Comparison of ENCODE assay signal across 30 mouse cellular contexts in genomic region chr7:100906029-100906789, GRCm38 (mm10). TPM values are rescaled to one million over a fixed set of nuclear protein-coding genes. Genes with fewer than 3 reads are reported as not detected.
A peak's percentile ranks its signal among the peaks of the same experiment; 100 is the strongest.
DNase-seq lines count a peak whose midpoint lies in the region; ATAC-seq and TF ChIP-seq lines count a peak whose summit lies in the region.
"Had no signal": no experiment of that assay in that cellular context is flagged by ENCODE, and none has a peak within 500 bp of the region (broad histone marks: within the 10 kb centered on the region; RNA-seq: fewer than 3 reads in every experiment).

No protein-coding gene starts in this region.

- H3K9me3 ChIP-seq in lung, embryonic 14.5 days (ENCODE audit: low read depth, low read length) = no peaks in the 10 kb centered on the region
- H3K9me3 ChIP-seq in stomach, postnatal 0 days (ENCODE audit: control insufficient read depth, low read length) = no peaks in the 10 kb centered on the region
- H3K9me3 ChIP-seq: embryonic facial prominence, embryonic 10.5 days; embryonic facial prominence, embryonic 13.5 days; forebrain, embryonic 10.5 days; forebrain, embryonic 13.5 days; G1E; heart, embryonic 10.5 days; heart, embryonic 13.5 days had no signal

- no peak for ATAC-seq in lung, embryonic 14.5 days (ENCODE audit: insufficient read depth)
- no peak for ATAC-seq in stomach, postnatal 0 days (ENCODE audit: low FRiP score, low TSS enrichment)
- ATAC-seq: hindbrain, postnatal 0 days; inflammation-experienced regulatory T-cells, adult 6 months; Patski had no signal

- no peak for TF ChIP-seq CTCF in lung, embryonic 14.5 days (IDR thresholded peaks at IDR 0.05; ENCODE audit: low read depth)
- no peak for TF ChIP-seq CTCF in stomach, postnatal 0 days (IDR thresholded peaks at IDR 0.05; ENCODE audit: low read depth)

- H3K4me1 ChIP-seq in lung, embryonic 14.5 days (ENCODE audit: insufficient read depth) = peaks cover 16% of the 10 kb centered on the region
- no peaks in the 10 kb centered on the region; the same call in 1 of the 2 replicates for H3K4me1 ChIP-seq in stomach, postnatal 0 days (replicated peaks; ENCODE audit: control insufficient read depth, insufficient read depth)

- peak overlapping the region; percentile 27 for H3K27ac ChIP-seq in lung, embryonic 14.5 days (ENCODE audit: low read depth)
- H3K27ac ChIP-seq in stomach, postnatal 0 days (replicated peaks) = no peak overlapping the region
- H3K27ac ChIP-seq: embryonic facial prominence, embryonic 10.5 days; embryonic facial prominence, embryonic 13.5 days; forebrain, embryonic 10.5 days; forebrain, embryonic 13.5 days; heart, adult 2 months; heart, embryonic 10.5 days; heart, embryonic 13.5 days; hindbrain, embryonic 14.5 days; hindbrain, postnatal 0 days had no signal

- 64% methylated on average over 10 of the region's 10 CpGs for WGBS in lung, embryonic 14.5 days
- 64% methylated on average over 10 of the region's 10 CpGs for WGBS in stomach, postnatal 0 days

- H3K36me3 ChIP-seq in lung, embryonic 14.5 days (ENCODE audit: insufficient read depth) = peaks cover 22% of the 10 kb centered on the region
- no peaks in the 10 kb centered on the region; the same call in 1 of the 2 replicates for H3K36me3 ChIP-seq in stomach, postnatal 0 days (ENCODE audit: control insufficient read depth, insufficient read depth, low read length)
- H3K36me3 ChIP-seq: G1E had no signal

- no peaks in the 10 kb centered on the region for H3K27me3 ChIP-seq in lung, embryonic 14.5 days (ENCODE audit: insufficient read depth, low read length)
- no peaks in the 10 kb centered on the region for H3K27me3 ChIP-seq in stomach, postnatal 0 days (ENCODE audit: control insufficient read depth, insufficient read depth, low read length)
- H3K27me3 ChIP-seq: embryonic facial prominence, embryonic 13.5 days; forebrain, embryonic 13.5 days; heart, embryonic 13.5 days; Patski had no signal

- H3K9ac ChIP-seq in lung, embryonic 14.5 days = no peak overlapping the region
- H3K9ac ChIP-seq in stomach, postnatal 0 days (ENCODE audit: low read length) = 0 out of 2 replicates have a peak overlapping the region, but pooled peaks have one; percentile 4
- H3K9ac ChIP-seq: embryonic facial prominence, embryonic 13.5 days; forebrain, embryonic 13.5 days; heart, embryonic 13.5 days; hindbrain, embryonic 14.5 days had no signal

- H3K4me3 ChIP-seq in lung, embryonic 14.5 days (ENCODE audit: low read depth, low read length) = no peak overlapping the region
- no peak overlapping the region for H3K4me3 ChIP-seq in stomach, postnatal 0 days (ENCODE audit: low read depth, low read length)
- H3K4me3 ChIP-seq: embryonic facial prominence, embryonic 10.5 days; embryonic facial prominence, embryonic 13.5 days; erythroblast, embryonic 14.5 days; forebrain, embryonic 10.5 days; forebrain, embryonic 13.5 days; heart, adult 2 months; heart, embryonic 10.5 days; heart, embryonic 13.5 days had no signal

- peak overlapping the region; percentile 18; the same call in 1 of the 2 replicates for H3K4me2 ChIP-seq in lung, embryonic 14.5 days
- no peak overlapping the region for H3K4me2 ChIP-seq in stomach, postnatal 0 days (replicated peaks; ENCODE audit: low read depth)
- H3K4me2 ChIP-seq: embryonic facial prominence, embryonic 13.5 days; forebrain, embryonic 13.5 days; heart, embryonic 13.5 days; hindbrain, embryonic 14.5 days had no signal

- peak; percentile 56 to 60 for DNase-seq in cerebellum, postnatal 14 days
- DNase-seq in cerebellum, postnatal 36 days = no peak
- peak; percentile 45 for DNase-seq in lung, embryonic 14.5 days
- DNase-seq in lung, adult 18-20 months = no peak
- DNase-seq in fat pad, adult 2 months (ENCODE audit: extremely low read depth, low read depth, low spot score) = peak; percentile 31
- no peak for DNase-seq in stomach, postnatal 0 days (ENCODE audit: low spot score)
- DNase-seq in left cerebral cortex, adult 18-20 months (ENCODE audit: low spot score in 2 of 2) = no peak
- DNase-seq: adrenal gland, postnatal 10 days; B cell, adult 2 months; cerebellum, adult 11 months; cerebellum, adult 8-10 months; cerebellum, postnatal 25 days; embryo, embryonic 11 days; gastrocnemius, postnatal 14 days; heart, adult 2 months; heart, postnatal 14 days; heart, postnatal 4 days had no signal

- no peak for TF ChIP-seq EP300 in stomach, postnatal 0 days (optimal IDR thresholded peaks at IDR 0.05)

RNA-seq across cellular contexts. Expression of gene Arhgef17, which starts 25.7 kb away (rescaled TPM):
- 18.5 and 22.5 TPM in 2 replicates for polyA plus RNA-seq in lung, embryonic 14.5 days (2014; fragmentation: Nextera tagmentation; extraction: Ambion mirVana)
- 2.2 and 2.7 TPM in 2 replicates for polyA plus RNA-seq in stomach, postnatal 0 days (2015; fragmentation: Nextera tagmentation; extraction: Ambion mirVana)
- 100 to 1,000 TPM; 136 to 141 TPM for total RNA-seq in left cerebral cortex, adult 18-20 months (2021)
- total RNA-seq: granulocyte monocyte progenitor cell, adult 5-6 weeks had no signal
- polyA plus RNA-seq: inflammation-experienced regulatory T-cells, adult 6 months had no signal

RNA-seq across cellular contexts. Expression of gene Relt, which starts 43.0 kb away (rescaled TPM):
- 3.8 and 4.1 TPM in 2 replicates for polyA plus RNA-seq in lung, embryonic 14.5 days (2014; fragmentation: Nextera tagmentation; extraction: Ambion mirVana)
- 0.71 and 1.2 TPM in 2 replicates for polyA plus RNA-seq in stomach, postnatal 0 days (2015; fragmentation: Nextera tagmentation; extraction: Ambion mirVana)
- total RNA-seq in left cerebral cortex, adult 18-20 months (2021) = 10 to 100 TPM; 13.2 to 21.8 TPM

Comparison
In these comparisons a context has a peak if more than half of its experiments do, and no peak if none do; other contexts are left out.
1. DNase-seq: peak in cerebellum, postnatal 14 days (2 of 2), lung, embryonic 14.5 days (single experiment) and fat pad, adult 2 months (single experiment); none in cerebellum, postnatal 36 days (0 of 2), lung, adult 18-20 months (0 of 2), stomach, postnatal 0 days (single experiment) and left cerebral cortex, adult 18-20 months (0 of 2).